Mouse (Mus musculus): ENCODE data around the gene Dnajb1.
"Not testable (repeated sequence)": the region's sequence is repeated elsewhere in the genome, so short reads cannot be mapped to it uniquely, and the experiment has no call there.

Dnajb1 gene

DNA sequence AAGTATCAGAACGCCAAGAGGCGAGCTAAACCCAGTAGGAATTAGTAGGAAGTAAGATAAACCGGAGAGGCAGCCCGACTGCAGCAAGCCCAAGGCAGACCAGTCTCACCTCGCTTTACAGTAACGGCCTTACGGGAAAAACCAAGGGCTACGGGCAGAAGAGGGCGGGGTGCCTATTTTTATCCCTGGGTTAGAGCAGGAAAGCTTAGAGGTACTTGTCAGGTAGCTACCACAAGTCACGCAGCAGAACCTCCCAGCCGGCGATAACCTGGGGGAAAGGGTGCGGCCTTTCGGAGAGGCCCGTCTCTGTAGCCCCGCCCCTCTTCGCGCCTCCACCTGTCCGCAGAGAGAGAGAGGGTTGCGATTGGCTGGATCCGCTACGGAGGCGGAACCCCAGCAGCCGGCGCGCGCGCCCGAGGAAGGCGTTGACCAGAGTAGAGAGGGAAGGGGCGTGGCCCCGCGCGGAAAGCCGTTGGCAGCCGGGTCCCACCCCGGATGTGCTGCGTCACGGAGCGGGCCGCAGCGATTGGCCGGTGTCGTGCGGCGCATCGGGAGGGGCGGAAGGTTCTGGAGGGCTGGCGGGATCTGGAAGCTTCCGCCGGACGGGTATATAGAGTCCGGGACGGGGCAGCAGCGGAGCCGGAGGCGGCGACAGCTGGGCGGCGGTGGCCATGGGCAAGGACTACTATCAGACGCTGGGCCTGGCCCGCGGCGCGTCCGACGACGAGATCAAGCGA, at the start of gene Dnajb1, which contains the start of gene Tecr:
Dnajb1 (plus strand) TSS at position 533 of the 737 bp plus-strand sequence.
Tecr (minus strand) TSS at position 311 of the 737 bp plus-strand sequence.
- peak; percentile 99 to 100 for DNase-seq

DNA sequence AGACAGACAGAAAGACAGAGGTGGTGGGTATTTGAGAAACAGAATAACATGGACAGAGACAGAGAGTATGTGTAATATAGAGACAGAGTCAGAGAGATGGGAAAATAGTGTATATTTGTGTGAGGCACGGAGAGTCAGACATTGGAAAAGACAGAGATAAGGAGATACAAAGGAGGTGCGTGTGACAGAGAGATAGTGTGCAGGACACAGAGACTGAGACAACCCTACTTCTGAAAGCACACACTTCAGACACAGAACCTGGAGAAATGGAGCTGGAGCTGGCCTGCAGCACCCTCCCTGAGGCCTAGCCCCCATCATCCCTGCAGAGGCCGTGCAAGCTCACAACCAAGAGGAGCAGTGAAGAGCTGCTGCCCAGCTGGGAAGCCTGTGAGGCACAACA, 45.3 kb upstream of the Dnajb1 start:
- DNase-seq, result no peak

GRCm38 (mm10) chr8:83563246-83563645, 44.7 kb upstream of the Dnajb1 start:
- no peak for DNase-seq

DNA sequence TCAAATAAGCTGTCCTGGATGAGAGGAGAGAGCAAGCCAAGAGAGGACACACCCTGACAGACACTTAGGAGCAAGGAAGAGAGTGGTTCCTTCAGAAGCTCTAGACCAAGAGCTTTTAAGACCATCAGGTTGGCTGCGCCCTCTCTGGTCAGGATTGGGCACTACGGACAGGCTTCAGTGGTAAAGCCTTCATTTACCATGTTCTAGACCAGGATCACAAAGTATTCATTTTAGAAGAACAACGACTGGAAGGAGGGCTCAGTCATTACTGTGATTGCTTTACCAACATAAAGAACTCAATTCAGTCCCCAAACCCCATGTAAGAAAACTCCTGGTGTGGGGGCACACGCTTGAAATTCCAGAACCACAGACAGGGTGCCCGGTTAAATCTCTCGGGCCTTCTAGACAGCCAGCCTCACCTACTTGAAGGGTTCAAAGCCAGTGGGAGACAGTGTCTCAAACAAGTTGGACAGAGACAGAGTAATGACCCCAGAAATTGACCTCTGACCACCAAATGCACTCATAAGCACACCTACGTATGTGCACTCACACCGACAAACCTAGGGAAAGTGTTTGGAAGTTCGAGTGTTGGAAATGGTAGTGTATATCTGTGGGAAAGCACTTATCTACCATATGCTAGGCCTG, 42.1 kb upstream of the Dnajb1 start:
- DNase-seq, result peak; percentile 18 to 24

DNA sequence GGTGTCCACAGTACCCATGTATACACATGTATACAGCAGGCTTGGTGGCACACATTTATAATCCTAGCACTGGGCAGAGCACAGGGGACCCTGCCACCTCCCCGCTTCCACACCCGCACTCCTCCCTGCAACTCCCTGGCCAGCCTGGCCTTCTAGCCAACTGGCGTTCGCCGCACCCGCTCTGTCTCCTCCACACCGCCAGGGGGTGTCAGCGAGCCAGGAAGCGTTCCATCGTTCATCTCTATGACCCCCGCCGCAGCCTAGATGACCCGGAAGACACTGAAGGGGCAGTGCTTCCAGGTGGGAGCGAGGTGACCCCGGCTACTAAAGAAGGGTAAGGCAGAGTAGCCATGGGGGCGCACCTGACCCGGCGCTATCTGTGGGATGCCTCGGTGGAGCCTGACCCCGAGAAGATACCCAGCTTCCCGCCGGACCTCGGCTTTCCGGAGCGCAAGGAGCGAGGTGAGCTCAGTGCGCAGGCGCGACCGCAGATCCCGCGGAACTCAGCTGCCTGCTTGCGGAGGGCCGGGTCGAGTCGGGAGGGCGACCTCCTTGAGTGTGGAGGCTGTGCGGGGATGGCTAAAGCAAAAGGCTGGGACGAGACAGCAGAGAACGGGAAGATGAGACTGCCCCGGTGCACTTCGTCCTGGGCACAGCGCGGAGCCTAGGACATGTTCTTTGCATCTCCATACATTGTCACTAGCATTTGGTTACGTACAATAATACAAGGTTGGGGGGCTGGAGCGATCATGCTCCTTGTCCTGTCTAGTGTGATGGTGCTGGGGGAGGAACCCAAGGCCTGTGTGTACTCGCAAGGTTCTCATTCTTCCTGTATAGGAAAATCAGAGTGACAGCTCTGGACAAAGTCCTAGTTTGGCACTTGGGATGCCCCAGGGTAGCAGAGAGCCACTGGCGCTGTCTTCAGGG, 41.3 kb upstream of the Dnajb1 start, which contains the start of gene Ndufb7:
Ndufb7 (plus strand) TSS at position 203 of the 927 bp plus-strand sequence.
- peak; percentile 98 for DNase-seq

DNA sequence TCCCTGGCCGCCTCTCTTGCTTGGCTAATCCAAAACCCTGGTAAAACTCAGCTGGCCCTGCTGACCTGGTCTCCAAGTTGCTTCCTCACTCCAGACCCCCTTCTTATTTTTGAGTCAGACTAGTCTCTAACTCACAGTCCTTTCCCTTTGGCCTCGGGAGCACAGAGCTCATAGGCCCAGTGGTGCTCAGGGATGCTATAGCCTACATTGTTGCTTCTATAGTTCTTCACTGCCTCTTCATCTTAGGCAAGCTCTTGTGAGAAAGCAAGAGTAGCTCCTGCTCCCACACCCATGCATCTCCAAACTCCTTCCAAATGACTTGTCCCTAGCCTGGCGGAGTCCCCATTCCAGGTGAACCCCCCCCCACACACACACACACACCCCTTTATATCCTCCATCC, 40.3 kb upstream of the Dnajb1 start:
- no peak for DNase-seq

GRCm38 (mm10) chr8:83568128-83568527, 39.9 kb upstream of the Dnajb1 start:
- DNase-seq, result no peak

GRCm38 (mm10) chr8:83568755-83569154, 39.2 kb upstream of the Dnajb1 start:
- no peak for DNase-seq

- DNase-seq, result peak in 1 of 2 experiments; percentile 4
Observed at GRCm38 (mm10) chr8:83569165-83569564, 38.8 kb upstream of the Dnajb1 start.

GRCm38 (mm10) chr8:83570272-83571000, 37.6 kb upstream of the Dnajb1 start:
- DNase-seq, result no peak

GRCm38 (mm10) chr8:83571001-83571340, 37.0 kb upstream of the Dnajb1 start:
- not testable (repeated sequence) for DNase-seq

DNA sequence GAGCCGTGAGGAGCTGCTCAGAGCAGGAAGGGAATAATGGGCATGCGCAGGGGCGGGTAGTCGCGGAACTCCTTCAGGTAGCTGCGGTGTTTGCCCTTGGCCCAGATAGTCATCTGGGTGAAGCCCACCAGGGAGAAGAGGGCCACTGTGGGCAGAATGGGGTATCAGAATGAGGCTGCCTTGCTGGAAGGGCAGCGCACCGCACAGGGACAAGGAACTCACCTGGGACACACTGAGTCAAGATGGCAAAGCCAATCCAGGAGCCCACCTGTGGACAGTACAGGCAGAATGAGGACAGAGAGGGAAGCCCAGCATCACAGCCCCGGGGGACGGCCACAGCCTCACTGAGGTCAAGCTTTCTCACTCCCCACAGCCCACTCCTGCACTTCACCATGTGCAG, 36.2 kb upstream of the Dnajb1 start:
- no peak for DNase-seq

GRCm38 (mm10) chr8:83572246-83572812, 35.7 kb upstream of the Dnajb1 start:
- DNase-seq, result peak in 1 of 2 experiments; percentile 2

DNA sequence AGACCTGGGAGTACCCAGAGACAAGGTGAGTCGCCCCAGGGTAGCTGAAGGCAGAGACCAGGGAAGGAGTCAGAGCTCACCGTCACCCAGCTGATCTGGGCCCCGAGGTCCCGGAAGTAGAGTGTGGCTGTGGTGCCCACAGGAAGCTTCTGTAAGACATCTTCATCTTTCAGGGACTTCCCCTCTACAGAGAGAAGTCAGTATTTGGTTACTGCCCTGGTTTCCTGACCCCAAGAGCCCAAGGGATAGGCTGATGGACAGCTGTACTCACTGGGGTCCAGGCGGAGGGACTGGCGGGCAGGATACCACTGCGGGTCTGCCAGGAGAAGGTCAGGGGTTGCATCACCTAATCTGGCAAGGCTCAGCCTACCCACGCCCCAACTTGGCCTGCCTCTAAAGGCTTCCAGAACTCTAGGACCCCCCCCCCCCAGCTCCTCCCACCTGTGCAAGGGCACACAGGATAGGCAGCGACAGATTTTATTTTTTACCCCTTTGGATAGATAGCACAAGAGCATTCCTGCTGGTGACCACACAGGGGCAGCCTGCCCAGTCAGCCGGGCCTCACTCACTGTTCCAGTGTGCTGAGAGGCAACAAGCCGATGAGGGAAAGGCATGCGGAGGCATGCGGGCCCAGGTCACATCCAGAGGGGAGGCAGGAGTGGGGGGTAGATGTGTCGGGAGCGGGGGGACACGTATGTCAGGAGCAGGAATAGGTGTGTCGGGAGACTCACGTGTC, 34.7 kb upstream of the Dnajb1 start:
- DNase-seq, result peak in 1 of 2 experiments; percentile 9

DNA sequence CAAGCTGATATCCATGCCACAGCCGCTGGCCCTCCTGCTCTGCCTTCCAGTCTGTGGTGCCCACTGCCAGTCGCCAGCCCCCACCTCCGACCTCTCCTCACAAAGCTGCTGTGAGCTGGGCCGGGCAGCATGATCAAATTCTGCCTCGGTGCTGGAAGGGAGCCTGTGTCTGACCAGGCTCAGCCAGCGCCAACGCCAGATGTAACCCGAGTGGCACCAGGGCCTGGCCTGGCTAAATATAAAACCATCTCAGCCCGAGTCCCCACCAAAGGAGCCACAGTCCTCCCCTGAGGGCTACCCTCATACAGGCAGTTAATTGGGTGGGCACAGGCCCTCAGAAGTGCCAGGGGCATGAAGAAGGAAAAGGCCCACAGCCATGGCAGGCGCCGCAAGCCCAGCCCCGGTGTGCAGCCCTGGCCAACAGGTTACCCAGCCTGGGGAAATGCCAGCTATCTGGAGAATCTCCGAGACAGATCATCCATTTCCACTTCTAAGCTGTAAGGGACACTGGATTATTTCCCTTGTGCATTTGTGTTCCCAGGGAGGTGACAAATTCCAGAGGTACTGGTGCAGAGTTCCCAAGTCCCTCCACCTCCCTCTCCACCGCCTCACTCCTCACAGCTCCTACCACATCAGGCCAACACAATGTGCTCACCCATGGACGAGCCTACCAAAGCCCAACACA, 33.2 kb upstream of the Dnajb1 start:
- peak in 1 of 2 experiments; percentile 35 for DNase-seq

DNA sequence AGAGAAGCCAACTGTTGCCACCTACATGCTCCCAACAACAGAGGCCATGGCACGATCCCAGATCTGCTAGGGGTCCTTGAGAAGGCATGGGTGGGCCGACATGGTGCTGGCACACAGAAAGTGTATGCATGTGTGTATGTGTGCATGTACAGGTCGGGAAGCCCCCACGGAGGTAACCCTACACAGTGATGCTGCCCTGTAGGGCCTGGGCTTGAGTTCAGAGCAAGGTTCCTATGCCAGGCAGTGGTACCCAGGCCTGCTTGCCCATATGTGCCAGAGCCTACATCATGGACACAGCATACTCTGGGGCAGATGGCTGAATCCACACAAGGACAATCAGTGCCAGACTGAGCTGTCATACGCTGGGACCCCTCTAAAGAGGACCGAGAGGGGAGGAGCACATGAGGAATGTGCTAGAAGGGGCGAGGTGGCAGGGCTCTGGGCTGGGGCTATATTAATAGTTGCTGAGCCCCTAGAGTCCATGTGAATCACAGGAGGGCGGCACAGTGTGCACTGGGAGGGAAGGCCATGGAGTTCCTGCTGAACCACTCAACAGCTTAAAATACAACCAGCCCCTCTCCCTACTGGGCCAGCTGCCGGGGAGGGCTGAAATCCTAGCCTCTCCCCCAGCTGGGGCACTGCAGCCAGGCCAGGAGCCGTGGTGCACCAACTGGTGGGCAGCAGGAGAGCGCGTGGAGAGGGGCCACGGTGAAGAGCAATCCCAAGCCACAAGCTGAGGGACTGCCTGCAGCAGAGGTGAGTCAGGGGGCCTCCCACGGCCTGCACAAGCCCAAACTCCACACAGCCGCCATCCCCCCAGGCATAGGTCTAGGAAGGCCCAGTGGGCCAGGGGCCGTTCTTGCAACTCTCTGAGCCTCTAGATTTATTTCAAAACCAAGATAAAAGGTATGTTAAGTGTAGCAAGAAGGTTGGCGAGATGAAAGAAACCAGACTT, 32.2 kb upstream of the Dnajb1 start:
- DNase-seq, result peak in 1 of 2 experiments; percentile 19

DNA sequence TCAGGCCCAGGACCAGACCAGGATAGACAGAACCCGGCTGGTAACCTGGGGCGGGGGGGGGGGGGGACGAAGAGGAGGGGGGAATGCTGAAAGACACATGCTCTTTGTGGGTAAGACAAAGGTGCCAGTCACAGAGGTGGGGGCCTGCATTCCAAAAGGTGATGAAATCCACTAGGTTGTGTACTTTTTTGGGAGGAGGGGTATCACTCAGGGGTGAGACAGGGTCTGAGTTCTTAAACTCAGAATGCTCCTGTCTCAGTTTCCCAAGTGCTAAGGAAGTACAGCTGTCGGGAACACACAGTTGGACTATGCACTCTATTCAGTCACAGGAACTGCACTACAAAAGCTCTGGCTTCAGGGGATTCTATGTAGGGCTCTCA, 31.5 kb upstream of the Dnajb1 start:
- no peak for DNase-seq

- peak in 1 of 2 experiments; percentile 1 for DNase-seq
Observed at GRCm38 (mm10) chr8:83576921-83577320, 31.1 kb upstream of the Dnajb1 start.

- peak in 1 of 2 experiments; percentile 16 for DNase-seq
Observed at GRCm38 (mm10) chr8:83577384-83577791, 30.6 kb upstream of the Dnajb1 start.
